Mouse (Mus musculus): Measurements from ENCODE around the gene Acoxl. TPM values are rescaled to one million over a fixed set of nuclear protein-coding genes. Genes with fewer than 3 reads are reported as not detected.

Gene Acoxl
- polyA plus RNA-seq, 1 experiment, result not detected

DNA sequence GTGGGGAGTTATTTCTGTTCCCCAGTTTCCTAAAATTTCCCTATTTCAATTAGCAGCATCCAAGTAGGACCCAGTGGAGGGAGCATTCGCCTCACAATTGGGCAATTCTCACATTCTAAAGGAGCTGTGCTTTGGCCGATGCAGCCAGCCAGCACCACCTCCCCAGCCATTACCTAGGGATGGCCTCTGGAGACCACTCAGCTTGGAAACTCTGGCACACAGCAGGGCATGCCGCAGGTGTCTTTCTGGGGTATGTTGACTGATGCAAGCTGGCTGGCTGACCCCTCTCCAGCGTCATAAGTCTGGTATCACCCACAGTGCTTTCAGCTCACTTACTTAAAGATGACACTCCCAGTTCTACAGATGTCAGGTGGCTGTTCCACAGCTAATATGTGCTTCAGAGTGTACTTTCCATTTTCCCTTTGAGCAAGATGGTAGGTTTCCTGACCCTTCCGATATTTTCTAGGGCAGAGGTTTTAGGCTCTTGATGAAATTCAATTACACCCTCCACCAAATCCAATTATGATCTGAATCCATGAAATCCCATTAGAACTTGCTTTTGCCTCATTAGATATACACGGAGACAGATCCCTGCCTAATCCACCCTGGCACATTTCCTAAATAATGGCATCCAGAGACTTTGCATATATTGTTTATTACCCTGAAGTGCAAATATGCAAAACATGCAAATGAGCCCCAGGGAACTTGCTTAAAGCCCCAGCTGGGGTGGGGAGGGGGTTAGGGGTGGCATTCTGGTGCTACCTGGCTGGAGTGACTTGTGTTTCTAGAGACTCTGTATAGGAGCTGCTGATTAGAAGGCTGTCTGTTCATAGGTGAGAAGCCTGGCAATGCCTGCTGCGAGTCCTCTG, 181.6 kb downstream of the Acoxl start:
- Histone ChIP-seq H3K4me3 (ENCODE audit: insufficient read depth, low read length) (no peak overlapping the region), H3K4me1 (ENCODE audit: control insufficient read depth, insufficient read depth, low read length) (no peaks in the 10 kb centered on the region), H3K27ac (ENCODE audit: insufficient read depth, low read length) (no peak overlapping the region)
- TF ChIP-seq POLR2A (IDR thresholded peaks at IDR 0.05; ENCODE audit: low read depth, low read length) (no peak), CTCF (IDR thresholded peaks at IDR 0.05; ENCODE audit: borderline replicate concordance, insufficient read depth, low read length) (no peak)

DNA sequence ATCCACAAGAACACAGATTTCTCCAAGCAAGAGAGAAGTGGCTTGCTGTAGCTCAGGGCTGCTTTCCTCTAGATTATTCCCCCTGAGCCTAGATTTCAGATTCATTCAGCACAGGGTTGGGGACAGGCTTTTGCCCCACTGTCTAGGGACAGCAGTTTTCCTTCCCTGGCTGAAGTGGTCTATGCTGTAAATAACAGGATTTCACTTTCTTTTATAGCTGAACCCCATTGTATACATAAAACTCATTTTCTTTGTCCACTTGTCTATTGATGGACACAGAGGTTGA, 182.2 kb downstream of the Acoxl start:
- no peak overlapping the region for H3K4me3 ChIP-seq (ENCODE audit: insufficient read depth, low read length)
- no peak overlapping the region for H3K27ac ChIP-seq (ENCODE audit: insufficient read depth, low read length)
- TF ChIP-seq POLR2A (IDR thresholded peaks at IDR 0.05; ENCODE audit: low read depth, low read length), result no peak
- TF ChIP-seq CTCF (IDR thresholded peaks at IDR 0.05; ENCODE audit: borderline replicate concordance, insufficient read depth, low read length), result no peak
- no peaks in the 10 kb centered on the region for H3K4me1 ChIP-seq (ENCODE audit: control insufficient read depth, insufficient read depth, low read length)

DNA sequence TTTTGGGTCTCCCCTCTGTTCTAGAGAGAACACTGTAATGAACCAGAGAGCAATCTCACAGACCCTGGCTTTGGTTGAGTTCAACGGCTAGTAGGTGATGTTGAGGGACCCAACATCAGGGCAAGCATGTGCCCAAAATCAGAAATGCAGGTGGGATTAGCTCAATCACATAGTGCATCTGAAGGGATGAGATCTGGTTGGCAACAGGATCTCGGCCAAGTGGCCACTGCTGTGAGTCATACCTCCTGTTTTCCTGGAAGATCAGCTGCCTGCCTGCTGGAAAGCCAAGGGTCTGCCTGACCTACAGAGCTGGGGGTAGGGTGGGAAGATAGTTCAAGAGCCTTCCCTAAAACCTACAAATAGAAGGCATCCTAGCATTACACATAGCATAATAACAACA, 185.2 kb downstream of the Acoxl start:
- TF ChIP-seq POLR2A (IDR thresholded peaks at IDR 0.05; ENCODE audit: low read depth, low read length) (no peak), CTCF (IDR thresholded peaks at IDR 0.05; ENCODE audit: borderline replicate concordance, insufficient read depth, low read length) (no peak)
- no peak overlapping the region for H3K4me3 ChIP-seq (ENCODE audit: insufficient read depth, low read length)
- no peaks in the 10 kb centered on the region for H3K4me1 ChIP-seq (ENCODE audit: control insufficient read depth, insufficient read depth, low read length)
- no peak overlapping the region for H3K27ac ChIP-seq (ENCODE audit: insufficient read depth, low read length)

DNA sequence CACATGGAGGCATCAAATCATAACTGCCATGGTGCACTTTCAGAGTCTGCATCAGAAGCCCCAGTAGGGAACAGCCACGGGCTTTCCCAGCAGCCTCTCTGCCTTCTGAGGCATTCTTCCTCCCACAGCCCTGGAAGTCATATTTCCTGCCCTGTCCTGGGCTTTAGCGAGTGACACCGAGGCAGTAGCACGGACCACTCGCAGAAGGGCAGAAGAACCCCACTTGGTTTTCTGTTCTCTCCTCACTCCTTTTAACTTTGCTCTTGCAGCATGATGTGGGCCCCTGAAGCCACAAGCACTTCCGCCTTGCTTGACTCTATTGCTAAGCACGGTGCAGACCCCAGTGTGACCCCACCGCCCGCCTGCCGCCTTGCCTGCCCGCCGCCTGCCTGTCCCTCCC, 189.0 kb downstream of the Acoxl start:
- no peak overlapping the region for H3K4me3 ChIP-seq (ENCODE audit: insufficient read depth, low read length)
- H3K4me1 ChIP-seq (ENCODE audit: control insufficient read depth, insufficient read depth, low read length), result no peaks in the 10 kb centered on the region; the same call in 1 of the 2 replicates
- TF ChIP-seq CTCF (IDR thresholded peaks at IDR 0.05; ENCODE audit: borderline replicate concordance, insufficient read depth, low read length), result no peak
- TF ChIP-seq POLR2A (IDR thresholded peaks at IDR 0.05; ENCODE audit: low read depth, low read length), result no peak
- no peak overlapping the region for H3K27ac ChIP-seq (ENCODE audit: insufficient read depth, low read length)

DNA sequence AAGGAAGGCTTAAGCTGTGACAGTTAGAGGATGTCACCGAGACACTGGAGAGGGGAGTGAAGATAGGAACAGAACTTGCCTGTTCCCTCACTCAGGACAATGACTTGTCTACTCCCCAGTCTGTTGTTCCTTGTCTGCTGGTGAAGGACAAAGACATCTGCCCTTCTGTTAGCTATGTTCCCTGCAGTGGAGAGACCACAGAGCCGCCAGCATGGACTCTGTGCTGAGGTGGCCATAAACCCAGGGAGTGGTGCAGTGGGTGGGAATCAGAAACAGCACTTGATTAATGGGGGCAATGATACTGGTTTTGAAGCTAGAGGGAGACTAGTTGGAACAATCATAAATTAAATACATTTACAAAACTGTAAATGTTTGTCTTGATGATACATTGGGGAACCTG, 191.3 kb downstream of the Acoxl start:
- no peaks in the 10 kb centered on the region; the same call in 1 of the 2 replicates for H3K4me1 ChIP-seq (ENCODE audit: control insufficient read depth, insufficient read depth, low read length)
- H3K27ac ChIP-seq (ENCODE audit: insufficient read depth, low read length), result no peak overlapping the region
- TF ChIP-seq CTCF (IDR thresholded peaks at IDR 0.05; ENCODE audit: borderline replicate concordance, insufficient read depth, low read length), result no peak
- no peak for TF ChIP-seq POLR2A (IDR thresholded peaks at IDR 0.05; ENCODE audit: low read depth, low read length)
- no peak overlapping the region for H3K4me3 ChIP-seq (ENCODE audit: insufficient read depth, low read length)

DNA sequence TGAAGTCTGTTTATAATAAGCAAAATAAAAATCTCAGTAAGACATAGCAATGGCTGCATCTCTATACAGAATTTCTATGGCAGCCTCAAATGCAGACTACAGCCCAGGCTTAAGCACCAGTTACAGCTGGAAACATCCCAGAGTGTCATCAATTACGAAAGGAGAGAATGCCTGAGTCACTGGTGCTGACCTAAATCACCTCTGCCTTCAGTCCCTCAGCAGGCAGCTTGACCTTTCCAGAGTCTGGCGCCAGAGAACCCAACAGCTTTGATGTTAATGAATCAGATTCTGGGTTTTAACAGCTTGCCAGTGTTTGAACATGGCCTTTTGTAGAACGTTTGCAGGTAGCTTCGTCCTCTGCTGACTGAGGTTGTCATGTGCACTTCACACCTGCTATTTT, 193.4 kb downstream of the Acoxl start:
- no peak overlapping the region for H3K27ac ChIP-seq (ENCODE audit: insufficient read depth, low read length)
- no peak overlapping the region for H3K4me3 ChIP-seq (ENCODE audit: insufficient read depth, low read length)
- H3K4me1 ChIP-seq (ENCODE audit: control insufficient read depth, insufficient read depth, low read length), result no peaks in the 10 kb centered on the region; the same call in 1 of the 2 replicates
- no peak for TF ChIP-seq POLR2A (IDR thresholded peaks at IDR 0.05; ENCODE audit: low read depth, low read length)

DNA sequence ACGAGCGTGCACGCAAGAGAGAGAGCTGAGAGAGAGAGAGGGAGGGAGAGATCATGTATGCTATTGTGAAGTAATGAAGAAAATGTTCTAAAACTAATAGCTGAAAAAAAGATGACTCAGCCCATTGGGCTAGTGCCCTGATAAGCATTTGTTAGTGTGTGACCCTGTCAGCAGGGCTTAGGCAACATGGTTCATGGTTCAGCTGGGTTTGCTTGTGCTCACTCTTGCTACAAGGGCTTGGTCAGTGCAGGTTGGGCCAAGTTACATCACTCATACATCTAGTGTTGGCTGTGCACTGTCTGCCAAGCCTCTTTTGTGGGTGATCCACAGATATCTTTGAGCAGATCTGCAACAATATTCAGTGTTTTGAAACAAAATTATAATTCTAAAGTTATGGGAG, 194.8 kb downstream of the Acoxl start:
- TF ChIP-seq POLR2A (IDR thresholded peaks at IDR 0.05; ENCODE audit: low read depth, low read length) (no peak), CTCF (IDR thresholded peaks at IDR 0.05; ENCODE audit: borderline replicate concordance, insufficient read depth, low read length) (no peak)
- H3K27ac ChIP-seq (ENCODE audit: insufficient read depth, low read length), result no peak overlapping the region

DNA sequence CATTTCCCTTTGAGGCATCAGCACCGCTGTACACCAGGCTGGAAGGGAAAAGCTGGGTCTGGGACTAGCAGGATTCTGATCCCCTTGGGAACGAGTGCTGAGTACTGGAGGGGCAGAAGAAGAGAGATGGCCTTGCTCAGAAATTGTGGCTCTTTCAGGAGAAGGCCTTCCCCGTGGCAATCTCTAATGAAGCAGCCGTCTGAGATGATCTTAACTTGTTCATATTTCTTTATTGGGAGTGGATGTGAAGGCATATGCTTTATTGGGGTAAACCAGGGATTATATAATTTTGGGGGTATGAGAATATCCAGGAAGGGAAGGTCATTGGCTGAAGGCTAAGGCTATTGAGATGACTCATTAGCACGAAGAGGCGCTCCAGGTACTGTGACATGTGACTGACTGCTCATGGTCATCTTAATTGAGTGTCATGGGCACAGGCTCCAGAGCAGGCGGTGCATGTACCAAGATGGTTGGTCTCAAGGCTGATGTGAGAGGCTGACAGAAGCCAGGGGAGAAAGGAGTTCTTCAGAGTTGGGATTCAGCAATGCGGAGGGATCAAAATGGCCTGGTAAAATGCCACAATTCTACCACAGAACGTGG, 195.5 kb downstream of the Acoxl start:
- Histone ChIP-seq H3K27ac (ENCODE audit: insufficient read depth, low read length) (no peak overlapping the region), H3K4me3 (ENCODE audit: insufficient read depth, low read length) (no peak overlapping the region), H3K4me1 (ENCODE audit: control insufficient read depth, insufficient read depth, low read length) (no peaks in the 10 kb centered on the region; the same call in 1 of the 2 replicates)
- TF ChIP-seq POLR2A (IDR thresholded peaks at IDR 0.05; ENCODE audit: low read depth, low read length) (no peak), CTCF (IDR thresholded peaks at IDR 0.05; ENCODE audit: borderline replicate concordance, insufficient read depth, low read length) (no peak)

More for the DNA sequence above, 194.8 kb downstream of the Acoxl start:
- H3K4me1 ChIP-seq (ENCODE audit: control insufficient read depth, insufficient read depth, low read length), result no peaks in the 10 kb centered on the region; the same call in 1 of the 2 replicates
- H3K4me3 ChIP-seq (ENCODE audit: insufficient read depth, low read length), result no peak overlapping the region

DNA sequence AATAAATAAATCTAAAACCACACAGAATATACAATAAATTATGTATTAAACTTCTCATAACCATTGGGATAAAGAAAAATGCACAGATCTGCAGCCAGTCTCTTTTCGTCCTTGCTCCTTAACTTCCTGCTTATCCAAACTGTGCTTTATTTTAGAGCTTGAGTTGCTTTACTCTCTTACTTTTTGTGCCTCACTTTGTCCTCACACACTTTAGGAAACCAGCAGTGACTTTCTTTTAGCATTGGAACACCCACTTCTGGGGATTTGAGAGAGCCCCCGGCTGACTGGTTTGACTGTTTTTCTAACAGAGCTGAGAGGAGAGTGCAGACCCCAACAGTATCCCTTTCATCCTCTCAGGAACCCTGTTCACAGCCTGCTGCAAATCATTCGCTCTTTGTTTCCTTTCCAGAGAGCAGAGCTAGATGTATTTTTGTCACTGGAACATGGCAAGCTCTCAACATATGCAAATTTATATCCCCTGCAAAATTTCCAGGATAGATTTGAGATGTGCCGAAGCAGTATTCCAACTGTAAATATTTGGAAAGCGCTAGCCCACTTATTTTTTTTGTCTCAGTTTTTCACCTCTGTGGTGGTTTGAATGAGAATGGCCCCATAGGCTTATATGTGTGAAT, 199.7 kb downstream of the Acoxl start:
- no peaks in the 10 kb centered on the region; the same call in none of the 2 replicates for H3K4me1 ChIP-seq (ENCODE audit: control insufficient read depth, insufficient read depth, low read length)
- TF ChIP-seq CTCF (IDR thresholded peaks at IDR 0.05; ENCODE audit: borderline replicate concordance, insufficient read depth, low read length) (no peak), POLR2A (IDR thresholded peaks at IDR 0.05; ENCODE audit: low read depth, low read length) (no peak)
- H3K27ac ChIP-seq (ENCODE audit: insufficient read depth, low read length), result no peak overlapping the region
- no peak overlapping the region for H3K4me3 ChIP-seq (ENCODE audit: insufficient read depth, low read length)
